Mouse (Mus musculus): ENCODE measurements around the gene Cct6b. TPM values are rescaled to one million over a fixed set of nuclear protein-coding genes. Genes with fewer than 3 reads are reported as not detected.

Cct6b gene
- polyA plus RNA-seq (2014; fragmentation: Nextera tagmentation; extraction: Ambion mirVana), result 0.38 and 0.47 TPM in 2 replicates

DNA sequence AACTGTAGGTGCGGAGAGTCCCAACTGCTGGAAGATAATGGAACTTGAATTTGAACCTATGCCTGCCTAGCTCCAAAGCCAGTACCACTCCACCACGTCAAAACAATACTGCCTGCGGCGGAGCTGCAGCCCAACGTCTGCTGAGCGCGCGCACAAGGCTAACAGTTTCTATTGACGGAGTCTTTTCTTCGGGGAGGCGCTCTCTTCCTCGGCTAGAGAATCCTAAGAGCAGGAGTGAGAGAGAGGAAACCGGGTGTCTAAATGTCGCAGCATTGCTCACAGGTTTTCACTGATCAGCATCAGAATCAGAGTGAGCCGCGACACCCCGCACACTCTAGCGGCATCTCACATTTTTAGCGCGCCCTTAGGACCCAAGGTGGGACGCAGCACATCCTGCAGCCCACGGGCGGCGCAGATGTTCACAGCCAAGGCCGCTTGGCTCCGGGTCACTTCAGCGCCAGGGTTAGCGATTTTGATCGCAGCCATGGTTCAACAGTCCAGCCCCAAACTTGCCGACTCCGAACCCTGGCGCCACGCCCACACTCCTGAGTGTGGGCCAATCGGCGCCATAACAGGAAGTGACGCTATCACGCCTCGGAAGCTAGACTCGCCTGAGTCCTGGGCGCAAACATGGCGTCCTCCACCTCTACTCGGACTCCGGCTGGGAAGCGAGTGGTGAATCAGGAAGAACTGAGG is at the start of gene Cct6b, which contains the start of gene Zfp830:
Cct6b (minus strand) TSS at position 580 of the 696 bp plus-strand sequence.
Zfp830 (plus strand) TSS at position 604 of the 696 bp plus-strand sequence.
- WGBS, result under 1% methylated on average over 43 of the region's 44 CpGs
- peak within 1 kb of the TSS; percentile 92 for H3K4me2 ChIP-seq (ENCODE audit: low read length)
- peaks cover 11% of the 10 kb centered on the region for H3K36me3 ChIP-seq (ENCODE audit: control insufficient read depth, insufficient read depth, low read length)
- ATAC-seq (ENCODE audit: insufficient number of reproducible peaks, insufficient read depth, low FRiP score, low read depth), result peak; percentile 99
- H3K9me3 ChIP-seq (ENCODE audit: control insufficient read depth, low read length), result no peaks in the 10 kb centered on the region
- no peaks in the 10 kb centered on the region for H3K27me3 ChIP-seq (ENCODE audit: control insufficient read depth, insufficient read depth, low read length)
- H3K9ac ChIP-seq (ENCODE audit: low read length), result peak within 1 kb of the TSS; percentile 91
- H3K4me3 ChIP-seq (ENCODE audit: control insufficient read depth in 1 of 2, insufficient read depth in 1 of 2, low read depth in 1 of 2, low read length in 2 of 2), result peak within 1 kb of the TSS; percentile 76 to 95
- H3K27ac ChIP-seq (replicated peaks in 1 of 2; ENCODE audit: control insufficient read depth in 1 of 2, insufficient read depth in 1 of 2, low read depth in 2 of 2, low read length in 2 of 2), result peak within 1 kb of the TSS; percentile 89
- peaks cover 5 to 18% of the 10 kb centered on the region in 2 experiments for H3K4me1 ChIP-seq (ENCODE audit: control insufficient read depth in 2 of 2, insufficient read depth in 2 of 2, low read length in 2 of 2)

DNA sequence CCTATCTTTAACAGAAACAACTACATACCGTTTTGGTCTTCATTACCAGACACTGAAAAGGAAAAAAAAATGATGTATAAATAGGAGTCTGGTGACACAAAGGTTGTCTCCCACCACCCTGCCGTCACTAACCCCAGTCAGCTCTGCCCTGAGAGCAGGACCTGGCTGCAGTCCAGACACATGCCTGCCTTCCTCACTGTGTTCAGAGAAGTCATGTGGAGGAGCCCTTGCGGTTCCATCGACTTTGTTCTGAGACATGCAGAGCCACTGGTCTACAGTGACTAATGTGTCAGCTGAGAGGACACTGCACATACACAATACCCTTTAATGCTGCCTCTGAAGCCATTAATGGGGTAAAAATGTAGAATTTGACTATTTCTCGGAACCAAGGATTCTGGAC is 44.4 kb upstream of the Cct6b start:
- Histone ChIP-seq H3K27ac (replicated peaks in 1 of 2; ENCODE audit: control insufficient read depth in 1 of 2, insufficient read depth in 1 of 2, low read depth in 2 of 2, low read length in 2 of 2) (peak overlapping the region in 1 of 2 experiments; percentile 40; a peak in 1 of 4 replicates), H3K4me1 (ENCODE audit: control insufficient read depth in 2 of 2, insufficient read depth in 2 of 2, low read length in 2 of 2) (peaks cover 13 to 27% of the 10 kb centered on the region in 2 experiments), H3K4me3 (ENCODE audit: control insufficient read depth in 1 of 2, insufficient read depth in 1 of 2, low read depth in 1 of 2, low read length in 2 of 2) (no peak overlapping the region), H3K4me2 (ENCODE audit: low read length) (no peak overlapping the region), H3K36me3 (ENCODE audit: control insufficient read depth, insufficient read depth, low read length) (peaks cover 19% of the 10 kb centered on the region), H3K9me3 (ENCODE audit: control insufficient read depth, low read length) (no peaks in the 10 kb centered on the region), H3K27me3 (ENCODE audit: control insufficient read depth, insufficient read depth, low read length) (no peaks in the 10 kb centered on the region), H3K9ac (ENCODE audit: low read length) (no peak overlapping the region)
- no peak for ATAC-seq (ENCODE audit: insufficient number of reproducible peaks, insufficient read depth, low FRiP score, low read depth)
- 44% methylated on average over 5 of the region's 5 CpGs for WGBS

- Histone ChIP-seq H3K4me3 (ENCODE audit: control insufficient read depth in 1 of 2, insufficient read depth in 1 of 2, low read depth in 1 of 2, low read length in 2 of 2) (no peak overlapping the region), H3K9ac (ENCODE audit: low read length) (no peak overlapping the region), H3K4me1 (ENCODE audit: control insufficient read depth in 2 of 2, insufficient read depth in 2 of 2, low read length in 2 of 2) (peaks cover 5 to 20% of the 10 kb centered on the region in 2 experiments), H3K4me2 (ENCODE audit: low read length) (no peak overlapping the region), H3K36me3 (ENCODE audit: control insufficient read depth, insufficient read depth, low read length) (peaks cover 30% of the 10 kb centered on the region), H3K27me3 (ENCODE audit: control insufficient read depth, insufficient read depth, low read length) (no peaks in the 10 kb centered on the region), H3K9me3 (ENCODE audit: control insufficient read depth, low read length) (no peaks in the 10 kb centered on the region), H3K27ac (replicated peaks in 1 of 2; ENCODE audit: control insufficient read depth in 1 of 2, insufficient read depth in 1 of 2, low read depth in 2 of 2, low read length in 2 of 2) (no peak overlapping the region)
- ATAC-seq (ENCODE audit: insufficient number of reproducible peaks, insufficient read depth, low FRiP score, low read depth), result no peak
- 75% methylated on average over 3 of the region's 3 CpGs for WGBS
These were observed 43.2 kb upstream of the Cct6b start for GRCm38 (mm10) chr11:82807370-82807769.

GRCm38 (mm10) chr11:82806656-82807055 is 42.5 kb upstream of the Cct6b start:
- ATAC-seq (ENCODE audit: insufficient number of reproducible peaks, insufficient read depth, low FRiP score, low read depth), result no peak
- 48% methylated on average over 3 of the region's 3 CpGs for WGBS
- Histone ChIP-seq H3K9me3 (ENCODE audit: control insufficient read depth, low read length) (no peaks in the 10 kb centered on the region), H3K27me3 (ENCODE audit: control insufficient read depth, insufficient read depth, low read length) (no peaks in the 10 kb centered on the region), H3K36me3 (ENCODE audit: control insufficient read depth, insufficient read depth, low read length) (peaks cover 37% of the 10 kb centered on the region), H3K4me3 (ENCODE audit: control insufficient read depth in 1 of 2, insufficient read depth in 1 of 2, low read depth in 1 of 2, low read length in 2 of 2) (no peak overlapping the region), H3K9ac (ENCODE audit: low read length) (no peak overlapping the region), H3K4me1 (ENCODE audit: control insufficient read depth in 2 of 2, insufficient read depth in 2 of 2, low read length in 2 of 2) (peaks cover 1 to 14% of the 10 kb centered on the region in 2 experiments; a peak in 3 of 4 replicates), H3K4me2 (ENCODE audit: low read length) (no peak overlapping the region), H3K27ac (replicated peaks in 1 of 2; ENCODE audit: control insufficient read depth in 1 of 2, insufficient read depth in 1 of 2, low read depth in 2 of 2, low read length in 2 of 2) (no peak overlapping the region)

DNA sequence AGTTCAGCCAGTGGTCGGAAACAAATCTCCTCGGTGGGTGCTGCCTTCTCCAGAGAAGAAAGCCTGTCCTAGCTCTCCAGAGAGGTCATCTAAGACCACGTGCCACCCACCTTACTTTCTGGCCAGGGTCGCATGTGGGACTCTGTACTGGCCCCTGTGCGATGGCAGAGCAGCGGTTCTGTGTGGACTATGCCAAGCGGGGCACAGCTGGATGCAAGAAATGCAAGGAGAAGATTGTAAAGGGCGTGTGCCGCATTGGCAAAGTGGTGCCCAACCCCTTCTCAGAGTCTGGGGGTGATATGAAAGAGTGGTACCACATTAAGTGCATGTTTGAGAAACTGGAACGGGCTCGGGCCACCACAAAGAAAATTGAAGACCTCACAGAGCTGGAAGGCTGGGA is 19.3 kb upstream of the Cct6b start:
- 90% methylated on average over 11 of the region's 11 CpGs for WGBS
- no peak overlapping the region for H3K4me2 ChIP-seq (ENCODE audit: low read length)
- H3K9ac ChIP-seq (ENCODE audit: low read length), result no peak overlapping the region
- no peaks in the 10 kb centered on the region for H3K9me3 ChIP-seq (ENCODE audit: control insufficient read depth, low read length)
- no peak for ATAC-seq (ENCODE audit: insufficient number of reproducible peaks, insufficient read depth, low FRiP score, low read depth)
- H3K36me3 ChIP-seq (ENCODE audit: control insufficient read depth, insufficient read depth, low read length), result peaks cover 52% of the 10 kb centered on the region
- no peak overlapping the region for H3K27ac ChIP-seq (replicated peaks in 1 of 2; ENCODE audit: control insufficient read depth in 1 of 2, insufficient read depth in 1 of 2, low read depth in 2 of 2, low read length in 2 of 2)
- H3K4me3 ChIP-seq (ENCODE audit: control insufficient read depth in 1 of 2, insufficient read depth in 1 of 2, low read depth in 1 of 2, low read length in 2 of 2), result no peak overlapping the region
- peaks cover 5 to 14% of the 10 kb centered on the region in 2 experiments for H3K4me1 ChIP-seq (ENCODE audit: control insufficient read depth in 2 of 2, insufficient read depth in 2 of 2, low read length in 2 of 2)
- H3K27me3 ChIP-seq (ENCODE audit: control insufficient read depth, insufficient read depth, low read length), result no peaks in the 10 kb centered on the region

- Histone ChIP-seq H3K36me3 (ENCODE audit: control insufficient read depth, insufficient read depth, low read length) (peaks cover 39% of the 10 kb centered on the region), H3K9ac (ENCODE audit: low read length) (peak overlapping the region; percentile 97), H3K4me2 (ENCODE audit: low read length) (peak overlapping the region; percentile 88), H3K9me3 (ENCODE audit: control insufficient read depth, low read length) (no peaks in the 10 kb centered on the region), H3K4me1 (ENCODE audit: control insufficient read depth in 2 of 2, insufficient read depth in 2 of 2, low read length in 2 of 2) (peaks cover 5 to 14% of the 10 kb centered on the region in 2 experiments), H3K4me3 (ENCODE audit: control insufficient read depth in 1 of 2, insufficient read depth in 1 of 2, low read depth in 1 of 2, low read length in 2 of 2) (peak overlapping the region; percentile 87 to 88), H3K27me3 (ENCODE audit: control insufficient read depth, insufficient read depth, low read length) (no peaks in the 10 kb centered on the region), H3K27ac (replicated peaks in 1 of 2; ENCODE audit: control insufficient read depth in 1 of 2, insufficient read depth in 1 of 2, low read depth in 2 of 2, low read length in 2 of 2) (peak overlapping the region in 1 of 2 experiments; percentile 95; a peak in 2 of 4 replicates)
- no peak for ATAC-seq (ENCODE audit: insufficient number of reproducible peaks, insufficient read depth, low FRiP score, low read depth)
- WGBS, result 31% methylated on average over 6 of the region's 6 CpGs
These were observed 18.1 kb upstream of the Cct6b start for GRCm38 (mm10) chr11:82782197-82782596.

GRCm38 (mm10) chr11:82780983-82781903 is 17.1 kb upstream of the Cct6b start, which contains the start of gene Lig3:
Lig3 (plus strand) TSS chr11:82781108.
- ATAC-seq (ENCODE audit: insufficient number of reproducible peaks, insufficient read depth, low FRiP score, low read depth), result peak; percentile 92
- WGBS, result under 1% methylated on average over 81 of the region's 90 CpGs
- H3K9me3 ChIP-seq (ENCODE audit: control insufficient read depth, low read length), result no peaks in the 10 kb centered on the region
- H3K9ac ChIP-seq (ENCODE audit: low read length), result peak within 1 kb of the TSS; percentile 97
- no peaks in the 10 kb centered on the region for H3K27me3 ChIP-seq (ENCODE audit: control insufficient read depth, insufficient read depth, low read length)
- peaks cover 5 to 14% of the 10 kb centered on the region in 2 experiments for H3K4me1 ChIP-seq (ENCODE audit: control insufficient read depth in 2 of 2, insufficient read depth in 2 of 2, low read length in 2 of 2)
- H3K36me3 ChIP-seq (ENCODE audit: control insufficient read depth, insufficient read depth, low read length), result peaks cover 30% of the 10 kb centered on the region
- peak within 1 kb of the TSS; percentile 95 to 98 for H3K27ac ChIP-seq (replicated peaks in 1 of 2; ENCODE audit: control insufficient read depth in 1 of 2, insufficient read depth in 1 of 2, low read depth in 2 of 2, low read length in 2 of 2)
- peak within 1 kb of the TSS; percentile 87 to 88 for H3K4me3 ChIP-seq (ENCODE audit: control insufficient read depth in 1 of 2, insufficient read depth in 1 of 2, low read depth in 1 of 2, low read length in 2 of 2)
- peak within 1 kb of the TSS; percentile 88 for H3K4me2 ChIP-seq (ENCODE audit: low read length)
